Mouse (Mus musculus) MEL (cell line): ENCODE results near the gene Mogat2. TPM values are rescaled to one million over a fixed set of nuclear protein-coding genes. Genes with fewer than 3 reads are reported as not detected.

Experiments
- DNase-seq: peaks from one replicate; pipeline ENCODE4 v3.0.0; 2011; ENCODE audit warnings: low read depth, low spot score
- H3K27ac ChIP-seq: 2 replicates; pipeline ENCODE4 v1.5.1; 2012; ENCODE audit warnings: low read depth, mild to moderate bottlenecking, control low read depth, low read length, moderate library complexity; ENCODE audit not compliant: control insufficient read depth
- H3K27me3 ChIP-seq, 2 experiments: fragments of 150-350 bp in 1 of 2; sonication (generic) in 1 of 2; 2 replicates each; pipeline ENCODE4 v1.6.1; 2012; ENCODE audit warnings: low read length in 2 of 2, mild to moderate bottlenecking in 2 of 2, improper control_type of control experiment in 1 of 2, moderate library complexity in 1 of 2; ENCODE audit not compliant: insufficient read depth in 2 of 2, control insufficient read depth in 1 of 2
- H3K36me3 ChIP-seq, 2 experiments: 2 replicates each; pipeline ENCODE4 v1.6.1; 2012 to 2014; ENCODE audit warnings: low read length in 2 of 2, improper control_type of control experiment in 1 of 2, inconsistent platforms in 1 of 2, mild to moderate bottlenecking in 1 of 2; ENCODE audit not compliant: insufficient read depth in 2 of 2, control insufficient read depth in 1 of 2
- H3K4me1 ChIP-seq, 2 experiments: fragments of 150-350 bp in 1 of 2; sonication (generic) in 1 of 2; 2 replicates each; pipeline ENCODE4 v1.6.1; 2012; ENCODE audit warnings: low read length in 2 of 2, improper control_type of control experiment in 1 of 2, mild to moderate bottlenecking in 1 of 2; ENCODE audit not compliant: insufficient read depth in 2 of 2, control insufficient read depth in 1 of 2
- H3K4me3 ChIP-seq, 2 experiments: fragments of 150-350 bp in 1 of 2; sonication (generic) in 1 of 2; 2 replicates each; pipeline ENCODE4 v1.5.1; 2012; ENCODE audit warnings: low read depth in 2 of 2, low read length in 2 of 2, mild to moderate bottlenecking in 2 of 2, moderate library complexity in 2 of 2, control low read depth in 1 of 2, improper control_type of control experiment in 1 of 2; ENCODE audit not compliant: control insufficient read depth in 1 of 2, insufficient read depth in 1 of 2
- H3K79me2 ChIP-seq: 2 replicates; pipeline ENCODE4 v1.6.1; 2012; ENCODE audit warnings: mild to moderate bottlenecking, low read length, moderate library complexity; ENCODE audit not compliant: control insufficient read depth, poor library complexity, insufficient read depth
- H3K9ac ChIP-seq: 2 replicates; pipeline ENCODE4 v1.6.1; 2012; ENCODE audit warnings: low read depth, mild to moderate bottlenecking, control low read depth, low read length, moderate library complexity; ENCODE audit not compliant: control insufficient read depth, poor library complexity, severe bottlenecking
- H3K9me3 ChIP-seq: fragments of 150-350 bp; sonication (generic); replicated peaks from 2 replicates; pipeline ENCODE4 v1.6.1; 2012; ENCODE audit warnings: mild to moderate bottlenecking, low read length, improper control_type of control experiment, moderate library complexity; ENCODE audit not compliant: insufficient read depth
- BHLHE40 ChIP-seq: IDR thresholded peaks from 2 replicates; pipeline ENCODE4 v1.6.1; 2012; ENCODE audit warnings: low read depth, mild to moderate bottlenecking, inconsistent platforms, low read length, improper control_type of control experiment, borderline replicate concordance
- CHD2 ChIP-seq: IDR thresholded peaks from 2 replicates; pipeline ENCODE4 v1.6.1; 2011; ENCODE audit warnings: low read length, improper control_type of control experiment
- CTCF ChIP-seq, 3 experiments: IDR thresholded peaks in 2 of 3; conservative IDR thresholded peaks in 1 of 3; 2 replicates each; pipeline ENCODE4 v1.5.1; 2011 to 2012; ENCODE audit warnings: low read length in 3 of 3, low read depth in 2 of 3, mild to moderate bottlenecking in 2 of 3, improper control_type of control experiment in 1 of 3, inconsistent platforms in 1 of 3, mixed read lengths in 1 of 3, moderate library complexity in 1 of 3; ENCODE audit not compliant: control insufficient read depth in 1 of 3, insufficient read depth in 1 of 3, poor library complexity in 1 of 3, severe bottlenecking in 1 of 3
- E2F4 ChIP-seq: IDR thresholded peaks from 2 replicates; pipeline ENCODE4 v1.6.1; 2011; ENCODE audit warnings: low read depth, low read length, improper control_type of control experiment, borderline replicate concordance
- ELF1 ChIP-seq: IDR thresholded peaks from 2 replicates; pipeline ENCODE4 v1.6.1; 2014; ENCODE audit warnings: low read depth, mild to moderate bottlenecking, inconsistent platforms, low read length, improper control_type of control experiment, moderate library complexity
- EP300 ChIP-seq, 2 experiments: IDR thresholded peaks; 2 replicates each; pipeline ENCODE4 v1.6.1; 2011; ENCODE audit warnings: improper control_type of control experiment in 2 of 2, low read length in 2 of 2, low read depth in 1 of 2, mild to moderate bottlenecking in 1 of 2
- GABPA ChIP-seq: IDR thresholded peaks from 2 replicates; pipeline ENCODE4 v1.6.1; 2012; ENCODE audit warnings: low read depth, mild to moderate bottlenecking, inconsistent platforms, low read length, improper control_type of control experiment, moderate library complexity
- GATA1 ChIP-seq: IDR thresholded peaks from 2 replicates; pipeline ENCODE4 v1.6.1; 2011; ENCODE audit warnings: low read depth, low read length, improper control_type of control experiment
- JUND ChIP-seq: IDR thresholded peaks from 2 replicates; pipeline ENCODE4 v1.6.1; 2011; ENCODE audit warnings: low read depth, mild to moderate bottlenecking, improper control_type of control experiment, low read length
- KAT2A ChIP-seq: conservative IDR thresholded peaks from 2 replicates; pipeline ENCODE4 v1.6.1; 2012; ENCODE audit warnings: low read depth, low read length, improper control_type of control experiment, inconsistent platforms
- MAFK ChIP-seq: IDR thresholded peaks from 2 replicates; pipeline ENCODE4 v1.6.1; 2011; ENCODE audit warnings: low read depth, mild to moderate bottlenecking, low read length, improper control_type of control experiment, borderline replicate concordance
- MAX ChIP-seq: IDR thresholded peaks from 2 replicates; pipeline ENCODE4 v1.6.1; 2011; ENCODE audit warnings: low read length, improper control_type of control experiment
- MAZ ChIP-seq: IDR thresholded peaks from 2 replicates; pipeline ENCODE4 v1.6.1; 2012; ENCODE audit warnings: low read depth, mild to moderate bottlenecking, inconsistent platforms, low read length, improper control_type of control experiment
- MXI1 ChIP-seq: IDR thresholded peaks from 2 replicates; pipeline ENCODE4 v1.6.1; 2011; ENCODE audit warnings: mild to moderate bottlenecking, low read depth, low read length, improper control_type of control experiment
- MYB ChIP-seq: IDR thresholded peaks from 2 replicates; pipeline ENCODE4 v1.6.1; 2011; ENCODE audit warnings: mild to moderate bottlenecking, low read depth, low read length, improper control_type of control experiment
- MYC ChIP-seq: IDR thresholded peaks from 2 replicates; pipeline ENCODE4 v1.6.1; 2011; ENCODE audit warnings: low read depth, mild to moderate bottlenecking, low read length, improper control_type of control experiment, moderate library complexity
- NELFE ChIP-seq: IDR thresholded peaks from 2 replicates; pipeline ENCODE4 v1.6.1; 2011; ENCODE audit warnings: low read depth, low read length, improper control_type of control experiment
- NRF1 ChIP-seq: IDR thresholded peaks from 2 replicates; pipeline ENCODE4 v1.6.1; 2014; ENCODE audit warnings: low read depth, mild to moderate bottlenecking, inconsistent platforms, low read length, improper control_type of control experiment, moderate library complexity; ENCODE audit not compliant: poor library complexity, insufficient read depth, severe bottlenecking
- POLR2A ChIP-seq, 2 experiments: IDR thresholded peaks; 2 replicates each; pipeline ENCODE4 v1.6.1; 2011 to 2012; ENCODE audit warnings: low read length in 2 of 2, mild to moderate bottlenecking in 2 of 2, control low read depth in 1 of 2, improper control_type of control experiment in 1 of 2, low read depth in 1 of 2, moderate library complexity in 1 of 2; ENCODE audit not compliant: control insufficient read depth in 1 of 2, insufficient read depth in 1 of 2, poor library complexity in 1 of 2
- POLR2AphosphoS2 ChIP-seq: IDR thresholded peaks from 2 replicates; pipeline ENCODE4 v1.6.1; 2011; ENCODE audit warnings: low read length, improper control_type of control experiment
- POLR2AphosphoS5 ChIP-seq: IDR thresholded peaks from 2 replicates; pipeline ENCODE4 v1.6.1; 2012; ENCODE audit warnings: low read depth, borderline replicate concordance, mild to moderate bottlenecking, inconsistent platforms, low read length, moderate library complexity, mixed read lengths
- RAD21 ChIP-seq: IDR thresholded peaks from 2 replicates; pipeline ENCODE4 v1.6.1; 2011; ENCODE audit warnings: mild to moderate bottlenecking, low read depth, low read length, improper control_type of control experiment
- RCOR1 ChIP-seq: IDR thresholded peaks from 2 replicates; pipeline ENCODE4 v1.6.1; 2012; ENCODE audit warnings: low read depth, mild to moderate bottlenecking, inconsistent platforms, low read length, improper control_type of control experiment
- SIN3A ChIP-seq: IDR thresholded peaks from 2 replicates; pipeline ENCODE4 v1.6.1; 2012; ENCODE audit warnings: low read length, improper control_type of control experiment, inconsistent platforms
- SMC3 ChIP-seq: IDR thresholded peaks from 2 replicates; pipeline ENCODE4 v1.6.1; 2011; ENCODE audit warnings: low read depth, low read length, improper control_type of control experiment
- TAL1 ChIP-seq: IDR thresholded peaks from 2 replicates; pipeline ENCODE4 v1.6.1; 2012; ENCODE audit warnings: mild to moderate bottlenecking, inconsistent platforms, low read length, moderate library complexity, mixed read lengths
- TCF12 ChIP-seq: IDR thresholded peaks from 2 replicates; pipeline ENCODE4 v1.6.1; 2014; ENCODE audit warnings: low read depth, mild to moderate bottlenecking, inconsistent platforms, low read length, improper control_type of control experiment, moderate library complexity
- UBTF ChIP-seq: IDR thresholded peaks from 2 replicates; pipeline ENCODE4 v1.6.1; 2012; ENCODE audit warnings: low read depth, mild to moderate bottlenecking, inconsistent platforms, low read length, improper control_type of control experiment, moderate library complexity, borderline replicate concordance; ENCODE audit not compliant: insufficient read depth
- USF2 ChIP-seq, 2 experiments: IDR thresholded peaks; 2 replicates each; pipeline ENCODE4 v1.6.1; 2011 to 2012; ENCODE audit warnings: improper control_type of control experiment in 2 of 2, low read length in 2 of 2, borderline replicate concordance in 1 of 2, inconsistent platforms in 1 of 2, low read depth in 1 of 2, mild to moderate bottlenecking in 1 of 2; ENCODE audit not compliant: insufficient read depth in 1 of 2
- ZC3H11A ChIP-seq: IDR thresholded peaks from 2 replicates; pipeline ENCODE4 v1.6.1; 2012; ENCODE audit warnings: low read depth, mild to moderate bottlenecking, inconsistent platforms, low read length, improper control_type of control experiment
- polyA plus RNA-seq, 2 experiments: library from polyadenylated mRNA; stranded (reverse) in 1 of 2; unstranded in 1 of 2; fragments of >175 nt in 1 of 2; fragments of >200 nt in 1 of 2; gene quantifications; 2 replicates each; pipeline versions ENCODE4 v1.2.1 to v1.2.4; 2012; ENCODE audit warnings: low replicate concordance in 2 of 2, low read depth in 1 of 2; ENCODE audit not compliant: insufficient read length in 2 of 2, insufficient read depth in 1 of 2, missing spikeins in 1 of 2
- total RNA-seq: library from RNA; depleted of rRNA; stranded (reverse); fragments of 300-350 nt; gene quantifications from 2 replicates; pipeline ENCODE4 v1.2.3, GENCODE M21; 2012

Mogat2 gene
- total and polyA plus RNA-seq, 3 experiments = 0.13 TPM; not detected in 2

DNA sequence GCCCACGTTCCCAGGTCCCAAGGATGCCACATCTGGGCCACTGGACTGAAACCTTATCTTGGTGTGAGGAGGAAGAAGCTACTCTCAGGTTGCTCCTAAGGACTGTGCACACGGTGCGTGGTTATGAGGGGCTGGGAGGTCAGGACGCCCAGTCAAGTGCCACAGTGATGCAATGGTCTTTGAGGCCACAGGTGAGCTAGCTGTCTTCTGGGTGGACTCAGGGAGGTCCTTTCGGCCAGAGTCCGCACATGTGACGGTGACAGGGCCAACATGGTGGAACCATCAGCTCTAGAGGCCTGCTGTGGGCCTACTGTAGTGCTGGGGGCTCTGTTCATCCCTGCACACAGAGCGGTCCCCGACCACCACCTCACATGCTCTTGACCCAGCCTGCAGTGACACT lies 62.8 kb downstream of the Mogat2 start:
- H3K9me3 ChIP-seq = no peaks in the 10 kb centered on the region
- TF ChIP-seq RAD21 = no peak
- no peak for TF ChIP-seq TCF12
- TF ChIP-seq BHLHE40 = no peak
- TF ChIP-seq TAL1 = no peak
- no peak for TF ChIP-seq SIN3A
- no peak for TF ChIP-seq POLR2A (IDR thresholded peaks at IDR 0.05; ENCODE audit: control insufficient read depth in 1 of 2, insufficient read depth in 1 of 2, low read depth in 1 of 2, low read length in 2 of 2, poor library complexity in 1 of 2)
- no peak for TF ChIP-seq NRF1
- TF ChIP-seq ELF1 = no peak
- TF ChIP-seq SMC3 = no peak
- no peak for TF ChIP-seq MYC
- TF ChIP-seq CTCF (IDR thresholded peaks at IDR 0.05 in 2 of 3, conservative IDR thresholded peaks at IDR 0.05 in 1 of 3; ENCODE audit: control insufficient read depth in 1 of 3, insufficient read depth in 1 of 3, low read depth in 2 of 3, low read length in 3 of 3, poor library complexity in 1 of 3, severe bottlenecking in 1 of 3) = no peak
- no peak for TF ChIP-seq NELFE
- TF ChIP-seq MXI1 = no peak
- no peak for TF ChIP-seq ZC3H11A
- no peak for TF ChIP-seq E2F4
- no peak for TF ChIP-seq RCOR1
- TF ChIP-seq MAX = no peak
- no peak for TF ChIP-seq MYB
- no peak for TF ChIP-seq MAZ
- no peak for TF ChIP-seq POLR2AphosphoS2
- TF ChIP-seq, all 39 proteins: peak for 0
- DNase-seq = no peak
- Histone ChIP-seq H3K9ac (no peak overlapping the region), H3K4me1 (peaks cover 7 to 34% of the 10 kb centered on the region in 2 experiments), H3K79me2 (no peaks in the 10 kb centered on the region), H3K36me3 (peaks cover 0 to 16% of the 10 kb centered on the region in 2 experiments; a peak in 2 of 4 replicates), H3K27me3 (no peaks in the 10 kb centered on the region), H3K4me3 (no peak overlapping the region), H3K27ac (no peak overlapping the region)

DNA sequence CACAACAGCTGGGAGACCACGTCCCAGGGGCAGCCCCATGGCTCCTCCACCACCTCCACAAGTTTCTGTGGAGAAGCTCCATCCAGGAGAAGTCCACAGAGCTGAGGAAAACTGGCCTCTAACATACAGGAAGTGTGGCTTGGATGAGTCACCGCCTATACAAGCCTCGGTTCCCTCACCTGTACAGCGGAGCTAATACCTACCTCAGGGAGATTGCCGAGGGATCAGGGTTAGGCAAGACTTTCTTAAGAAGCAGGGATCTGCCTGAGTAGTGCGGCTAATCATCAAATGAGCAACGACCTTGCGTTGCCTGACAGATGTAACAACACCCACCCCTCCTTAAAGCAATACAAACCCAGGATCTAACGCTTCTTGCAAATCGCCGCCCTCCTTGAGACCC lies 63.3 kb downstream of the Mogat2 start:
- DNase-seq = no peak
- TF ChIP-seq CHD2 (no peak), MXI1 (no peak), UBTF (no peak), MAZ (no peak), SMC3 (no peak), JUND (no peak), EP300 (IDR thresholded peaks at IDR 0.05; ENCODE audit: low read depth in 1 of 2, low read length in 2 of 2) (no peak), CTCF (IDR thresholded peaks at IDR 0.05 in 2 of 3, conservative IDR thresholded peaks at IDR 0.05 in 1 of 3; ENCODE audit: control insufficient read depth in 1 of 3, insufficient read depth in 1 of 3, low read depth in 2 of 3, low read length in 3 of 3, poor library complexity in 1 of 3, severe bottlenecking in 1 of 3) (no peak), ELF1 (no peak), POLR2AphosphoS2 (no peak), GATA1 (no peak), MAFK (no peak), KAT2A (no peak), USF2 (IDR thresholded peaks at IDR 0.05; ENCODE audit: borderline replicate concordance in 1 of 2, insufficient read depth in 1 of 2, low read depth in 1 of 2, low read length in 2 of 2) (no peak), GABPA (no peak), POLR2AphosphoS5 (no peak)
- Histone ChIP-seq H3K9ac (no peak overlapping the region), H3K9me3 (no peaks in the 10 kb centered on the region), H3K79me2 (no peaks in the 10 kb centered on the region), H3K36me3 (peaks cover 0 to 12% of the 10 kb centered on the region in 2 experiments; a peak in 2 of 4 replicates), H3K27me3 (no peaks in the 10 kb centered on the region), H3K4me1 (peaks cover 4 to 30% of the 10 kb centered on the region in 2 experiments), H3K4me3 (no peak overlapping the region), H3K27ac (no peak overlapping the region)
